Mouse (Mus musculus) C2C12 (cell line): Measurements from ENCODE around the gene Cd79b.

Experiments used
- CEBPB ChIP-seq: IDR thresholded peaks from one replicate; pipeline ENCODE4 v1.6.1; 2011; ENCODE audit warnings: low read depth, mild to moderate bottlenecking, control low read depth, moderate library complexity
- CTCF ChIP-seq: IDR thresholded peaks from one replicate; pipeline ENCODE4 v1.5.1; 2011; ENCODE audit not compliant: control insufficient read depth, insufficient read depth, insufficient read length
- MAX ChIP-seq: IDR thresholded peaks from one replicate; pipeline ENCODE4 v1.6.1; 2011; ENCODE audit warnings: mild to moderate bottlenecking, control low read depth
- MYOD1 ChIP-seq: IDR thresholded peaks from one replicate; pipeline ENCODE4 v1.6.1; 2011; ENCODE audit warnings: low read depth; ENCODE audit not compliant: control insufficient read depth, insufficient read length
- USF1 ChIP-seq: IDR thresholded peaks from one replicate; pipeline ENCODE4 v1.6.1; 2011; ENCODE audit warnings: low read depth, mild to moderate bottlenecking, control low read depth, moderate library complexity

DNA sequence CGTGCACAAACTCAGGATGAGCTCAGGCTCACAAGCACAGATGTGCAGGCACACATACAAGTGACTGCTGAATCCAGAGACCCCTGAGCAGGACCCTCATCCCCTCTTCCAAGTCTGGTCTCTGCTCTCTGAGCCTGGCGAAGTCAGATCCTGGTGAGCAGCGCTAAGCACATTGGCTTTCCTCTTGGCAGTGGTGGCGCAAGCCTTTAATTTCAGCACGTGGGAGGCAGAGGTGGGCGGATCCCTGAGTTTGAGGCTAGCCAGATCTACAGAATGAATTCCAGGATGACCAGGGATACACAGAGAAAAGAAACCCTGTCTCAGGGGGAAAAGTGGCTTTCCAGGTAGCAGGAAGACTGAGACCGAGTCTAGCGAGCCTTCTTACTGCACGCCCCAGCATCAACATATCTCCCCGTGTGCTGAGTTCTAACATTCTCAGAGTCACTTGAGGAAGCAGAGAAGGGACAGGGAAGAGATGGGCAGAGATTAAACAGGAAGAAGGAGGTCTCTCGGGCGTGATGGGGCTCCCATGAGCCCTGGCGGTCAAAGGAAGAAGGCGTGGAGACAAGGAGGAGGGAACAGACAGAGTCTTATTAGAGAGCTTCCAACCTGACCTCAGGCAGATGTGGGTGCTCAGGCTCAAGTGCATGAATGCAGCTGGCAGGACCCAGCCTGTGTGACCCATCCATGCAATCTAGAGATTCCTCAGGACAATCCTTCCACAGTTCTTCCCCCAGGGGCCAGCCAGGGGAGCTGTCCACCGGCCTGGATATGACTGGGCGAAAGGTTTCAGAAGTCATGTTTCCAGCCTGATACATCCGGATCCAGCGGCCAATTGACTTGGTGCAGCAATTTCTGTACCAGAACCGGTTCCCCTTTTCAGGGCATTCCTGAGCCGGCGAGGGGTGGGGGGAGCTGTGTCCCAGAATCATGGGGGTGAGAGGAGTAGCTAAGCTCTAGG is 4.1 kb upstream of the Cd79b start:
- TF ChIP-seq MAX (no peak), CTCF (no peak), CEBPB (no peak), USF1 (no peak), MYOD1 (no peak)
